Mouse (Mus musculus): ENCODE measurements around the gene Tex14.

DNA sequence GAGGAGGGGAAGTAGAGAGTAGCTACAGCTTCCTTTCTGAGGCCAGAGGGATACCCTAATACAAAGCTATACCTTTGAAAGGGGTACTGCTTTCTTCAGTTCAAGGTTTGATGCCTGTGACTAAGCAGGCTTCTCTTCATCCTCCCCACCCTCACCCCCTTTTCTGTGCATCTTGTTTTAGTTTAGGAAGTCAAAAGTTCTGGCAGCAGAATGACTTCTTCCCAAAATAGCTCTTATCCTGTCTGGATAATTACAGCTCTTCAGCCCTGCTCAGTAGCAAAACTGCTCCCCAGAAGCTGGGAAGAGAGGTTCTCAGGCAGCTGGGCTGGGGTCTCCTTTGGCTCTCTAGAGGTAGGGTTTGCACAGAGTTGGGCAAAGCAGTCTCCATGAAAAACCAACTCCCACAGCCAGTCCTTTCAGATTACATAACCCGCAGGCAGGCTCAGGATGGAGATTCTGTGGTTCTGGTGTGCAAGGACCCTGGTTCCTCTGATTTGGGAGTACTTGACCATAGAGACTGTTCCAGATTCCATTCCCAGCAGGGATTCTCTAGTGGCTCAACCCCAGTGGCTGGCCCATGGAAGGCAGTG, 166.6 kb downstream of the Tex14 start:
- TF ChIP-seq CTCF (IDR thresholded peaks at IDR 0.05) (no peak), POLR2A (IDR thresholded peaks at IDR 0.05; ENCODE audit: insufficient read depth, low read depth, low read length) (no peak)

Data from heart, adult 2 months (tissue).